Mouse (Mus musculus) lung, embryonic 14.5 days (tissue): ENCODE data around the gene Akr1b3. TPM values are rescaled to one million over a fixed set of nuclear protein-coding genes. Genes with fewer than 3 reads are reported as not detected.
"Not testable (repeated sequence)": the region's sequence is repeated elsewhere in the genome, so short reads cannot be mapped to it uniquely, and the experiment has no call there.

Experiments
- ATAC-seq: fragments of 200-750 bp; cut with Nextera tagmentation; 2 replicates; pipeline ENCODE4 v1.8.0; 2017; ENCODE audit warnings: mild to moderate bottlenecking, moderate TSS enrichment, moderate library complexity; ENCODE audit not compliant: insufficient read depth
- DNase-seq: peaks from one replicate; pipeline ENCODE4 v3.0.0-alpha.2; 2015
- H3K27ac ChIP-seq: fragments of 300-500 bp; sonication (generic); 2 replicates; pipeline ENCODE4 v1.5.1; 2014; ENCODE audit warnings: low read depth, mild to moderate bottlenecking, moderate library complexity
- H3K27me3 ChIP-seq: fragments of 300-500 bp; sonication (generic); 2 replicates; pipeline ENCODE4 v1.6.1; 2014; ENCODE audit warnings: low read length, control low read depth; ENCODE audit not compliant: insufficient read depth
- H3K36me3 ChIP-seq: fragments of 300-500 bp; sonication (generic); 2 replicates; pipeline ENCODE4 v1.6.1; 2014; ENCODE audit warnings: control low read depth; ENCODE audit not compliant: insufficient read depth
- H3K4me1 ChIP-seq: fragments of 300-500 bp; sonication (generic); 2 replicates; pipeline ENCODE4 v1.6.1; 2014; ENCODE audit warnings: antibody characterized with exemption, control low read depth; ENCODE audit not compliant: insufficient read depth
- H3K4me2 ChIP-seq: fragments of 300-500 bp; sonication (generic); 2 replicates; pipeline ENCODE4 v1.6.1; 2014; ENCODE audit warnings: mild to moderate bottlenecking
- H3K4me3 ChIP-seq: fragments of 300-500 bp; sonication (generic); 2 replicates; pipeline ENCODE4 v1.5.1; 2014; ENCODE audit warnings: low read depth, low read length
- H3K9ac ChIP-seq: fragments of 300-500 bp; sonication (generic); 2 replicates; pipeline ENCODE4 v1.6.1; 2014
- H3K9me3 ChIP-seq: fragments of 300-500 bp; sonication (generic); 2 replicates; pipeline ENCODE4 v1.6.1; 2016; ENCODE audit warnings: low read depth, low read length, control low read depth
- CTCF ChIP-seq: IDR thresholded peaks from 2 replicates; pipeline ENCODE4 v1.5.1; 2016; ENCODE audit warnings: antibody characterized with exemption, low read depth
- WGBS: fragments of 180-500 bp; shearing (Covaris S2); extraction: QIAGEN DNeasy Blood & Tissue Kit; methylation state at CpG from one replicate; pipeline ENCODE4 v1.1.7; 2014; 5-methylcytosine and 5-hydroxymethylcytosine counted together
- polyA plus RNA-seq: library from polyadenylated mRNA; unstranded; fragments of >200 nt; fragmentation: Nextera tagmentation; extraction: Ambion mirVana; gene quantifications from 2 replicates; pipeline ENCODE4 v1.2.1, GENCODE M21; 2014

The Akr1b3 gene
- polyA plus RNA-seq, 1 experiment from 2014 or later, result 170 TPM

DNA sequence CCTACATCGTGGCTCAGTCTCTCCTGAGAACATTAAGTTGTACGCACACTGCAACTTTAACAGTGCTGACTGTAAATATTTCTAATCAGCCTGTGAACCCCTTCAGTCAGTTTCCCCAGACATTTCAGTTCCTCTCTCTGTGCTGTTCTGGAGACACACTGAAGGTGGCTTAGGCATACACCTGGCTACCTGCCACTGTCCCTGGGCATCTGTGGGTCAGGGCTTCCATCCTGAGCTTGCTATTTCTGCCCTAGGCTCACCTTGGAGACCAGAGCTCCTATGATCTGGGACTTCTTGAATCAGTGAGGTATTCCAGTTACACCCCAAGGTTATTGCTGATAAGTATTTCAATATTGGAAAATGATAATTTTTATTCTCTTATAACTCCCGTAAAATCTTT, 35.1 kb upstream of the Akr1b3 start:
- no peaks in the 10 kb centered on the region for H3K27me3 ChIP-seq
- no peak overlapping the region for H3K4me2 ChIP-seq
- TF ChIP-seq CTCF, result no peak
- no peak overlapping the region for H3K4me3 ChIP-seq
- DNase-seq (no peak), ATAC-seq (no peak)
- WGBS, result 87% methylated on average over 3 of the region's 3 CpGs
- H3K4me1 ChIP-seq, result peaks cover 13% of the 10 kb centered on the region
- H3K36me3 ChIP-seq, result no peaks in the 10 kb centered on the region
- no peaks in the 10 kb centered on the region for H3K9me3 ChIP-seq
- H3K9ac ChIP-seq, result no peak overlapping the region
- H3K27ac ChIP-seq, result no peak overlapping the region

- ATAC-seq, H3K36me3 ChIP-seq, H3K27me3 ChIP-seq, H3K9me3 ChIP-seq, H3K4me3 ChIP-seq, H3K27ac ChIP-seq, H3K9ac ChIP-seq, H3K4me2 ChIP-seq, DNase-seq: not testable (repeated sequence)
- H3K4me1 ChIP-seq, result peaks cover 13% of the 10 kb centered on the region
- 38% methylated on average over 8 of the region's 10 CpGs for whole genome bisulfite sequencing
Measured at GRCm38 (mm10) chr6:34351481-34351880, 34.2 kb upstream of the Akr1b3 start.

DNA sequence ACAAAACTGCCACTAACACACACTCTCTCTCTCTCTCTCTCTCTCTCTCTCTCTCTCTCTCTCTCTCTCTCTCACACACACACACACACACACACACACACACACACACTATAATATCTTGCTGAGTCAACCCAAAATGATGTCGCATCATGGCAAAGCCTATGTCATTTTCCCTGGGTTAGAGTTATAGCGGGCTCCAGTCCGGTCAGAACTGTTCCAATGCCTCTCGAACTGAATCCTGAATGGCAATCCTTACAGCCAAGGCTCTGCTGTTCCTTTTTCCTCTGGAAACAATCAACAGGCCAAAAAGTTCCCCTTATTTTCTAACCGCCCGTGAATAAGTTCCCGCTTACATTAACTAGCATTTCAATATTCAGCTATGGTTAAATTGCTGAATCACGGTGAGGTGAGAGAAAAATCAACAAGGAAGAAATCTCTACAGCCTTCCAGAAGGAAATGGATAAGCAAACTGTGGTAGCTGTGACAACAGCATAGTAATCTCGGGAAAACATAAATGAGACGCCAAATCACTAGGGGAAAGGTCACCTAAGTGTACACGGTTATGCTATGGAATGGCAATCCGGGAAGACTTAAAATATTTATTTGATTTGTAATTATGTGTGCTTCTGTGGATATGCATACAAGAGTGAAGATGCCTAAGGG, 32.9 kb upstream of the Akr1b3 start:
- DNase-seq, result no peak
- TF ChIP-seq CTCF, result no peak
- H3K9ac ChIP-seq, result no peak overlapping the region
- no peak for ATAC-seq
- H3K36me3 ChIP-seq, result no peaks in the 10 kb centered on the region
- no peak overlapping the region for H3K4me2 ChIP-seq
- peaks cover 17% of the 10 kb centered on the region for H3K4me1 ChIP-seq
- H3K27me3 ChIP-seq, result no peaks in the 10 kb centered on the region
- no peak overlapping the region for H3K27ac ChIP-seq
- no peaks in the 10 kb centered on the region for H3K9me3 ChIP-seq
- 70% methylated on average over 12 of the region's 12 CpGs for WGBS
- H3K4me3 ChIP-seq, result no peak overlapping the region

DNA sequence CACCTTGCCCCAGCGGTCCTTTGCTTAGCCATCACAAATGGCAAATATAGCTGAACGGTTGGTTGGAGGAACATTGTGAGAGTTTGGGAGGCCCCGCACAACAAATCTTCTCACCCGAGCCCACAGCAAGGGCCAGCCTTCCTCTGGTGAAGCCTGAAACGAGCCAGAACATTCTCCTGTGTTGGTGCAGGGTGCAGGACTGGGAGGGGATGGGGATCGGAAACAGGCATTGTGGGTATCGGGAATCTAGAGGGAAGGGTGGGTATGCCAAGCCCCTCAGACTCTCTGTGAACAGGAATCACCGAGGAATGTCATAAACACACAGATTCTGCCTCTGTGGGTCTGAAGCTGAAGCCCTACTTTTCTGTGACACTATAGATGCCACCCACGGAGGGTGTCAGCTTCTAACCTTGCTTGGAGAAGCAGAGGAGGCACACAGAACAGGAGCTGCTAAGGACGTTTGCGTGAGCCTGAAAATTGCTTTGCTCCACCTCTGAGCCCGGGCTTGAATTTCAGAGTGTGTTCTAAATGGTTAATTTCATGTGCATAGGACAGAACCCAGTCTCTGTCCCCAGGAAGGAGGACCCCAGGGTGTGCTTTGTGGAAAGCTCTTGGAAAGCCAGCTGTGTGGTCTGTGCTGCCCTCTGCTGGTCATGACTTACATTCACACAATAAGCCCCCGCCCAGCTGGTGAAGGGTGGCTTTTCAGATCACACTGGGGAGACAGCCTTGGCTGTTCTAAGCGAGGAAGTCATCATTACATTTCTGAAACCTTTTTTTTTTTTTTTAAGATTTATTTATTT, 29.0 kb upstream of the Akr1b3 start:
- Histone ChIP-seq H3K9me3 (no peaks in the 10 kb centered on the region), H3K27ac (no peak overlapping the region), H3K9ac (no peak overlapping the region; the same call in 1 of the 2 replicates), H3K4me3 (no peak overlapping the region), H3K36me3 (no peaks in the 10 kb centered on the region), H3K4me2 (peak overlapping the region; percentile 13; the same call in 1 of the 2 replicates), H3K4me1 (peaks cover 4% of the 10 kb centered on the region; the same call in 1 of the 2 replicates), H3K27me3 (no peaks in the 10 kb centered on the region)
- ATAC-seq (peak; percentile 76), DNase-seq (peak; percentile 92)
- 47% methylated on average over 14 of the region's 14 CpGs for WGBS
- peak; percentile 92 for TF ChIP-seq CTCF

GRCm38 (mm10) chr6:34344935-34345334, 27.7 kb upstream of the Akr1b3 start:
- Histone ChIP-seq H3K4me2 (peak overlapping the region; percentile 19; the same call in 1 of the 2 replicates), H3K4me1 (peaks cover 4% of the 10 kb centered on the region; the same call in 1 of the 2 replicates), H3K9ac (no peak overlapping the region), H3K9me3 (no peaks in the 10 kb centered on the region), H3K4me3 (no peak overlapping the region), H3K36me3 (no peaks in the 10 kb centered on the region), H3K27me3 (no peaks in the 10 kb centered on the region), H3K27ac (no peak overlapping the region)
- WGBS, result 23% methylated on average over 9 of the region's 9 CpGs
- ATAC-seq (no peak), DNase-seq (peak; percentile 64)
- peak; percentile 22; the same call in 1 of the 2 replicates for TF ChIP-seq CTCF

DNA sequence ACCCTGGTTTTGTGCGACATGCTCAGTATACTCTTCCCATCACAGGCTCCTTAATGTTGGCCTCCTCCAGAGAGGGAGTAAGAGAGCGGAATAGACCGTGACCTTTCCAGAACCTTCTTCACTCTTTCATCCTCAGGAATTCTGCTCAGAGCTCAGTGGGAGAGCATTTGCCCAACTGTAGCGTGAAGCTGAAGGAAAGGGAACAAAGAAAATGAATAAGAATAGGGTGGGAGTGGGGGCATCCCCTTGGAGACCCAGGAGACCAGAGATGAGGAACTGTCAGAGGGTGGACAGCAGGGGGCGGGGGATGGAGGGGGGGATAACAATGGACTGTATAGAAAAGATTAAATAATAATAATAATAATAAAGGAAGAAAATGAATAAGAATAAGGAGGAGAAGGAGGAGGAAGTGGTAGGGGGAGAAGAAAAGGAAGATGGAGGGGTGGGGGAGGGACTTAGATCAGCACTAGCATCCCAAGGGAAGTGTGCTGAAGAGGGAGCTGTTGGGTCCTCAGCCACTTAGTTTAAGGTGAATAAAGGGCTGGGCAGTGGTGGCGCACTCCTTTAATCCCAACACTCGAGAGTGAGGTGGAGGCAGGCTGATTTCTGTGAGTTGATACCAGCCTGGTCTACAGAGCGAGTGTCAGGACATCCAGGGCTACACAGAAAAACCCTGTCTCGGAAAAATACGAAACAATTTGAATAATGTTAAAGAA, 27.0 kb upstream of the Akr1b3 start:
- Histone ChIP-seq H3K9me3 (no peaks in the 10 kb centered on the region), H3K4me2 (no peak overlapping the region; the same call in 1 of the 2 replicates), H3K36me3 (no peaks in the 10 kb centered on the region), H3K9ac (no peak overlapping the region), H3K4me1 (peaks cover 4% of the 10 kb centered on the region; the same call in 1 of the 2 replicates), H3K4me3 (no peak overlapping the region), H3K27ac (no peak overlapping the region), H3K27me3 (no peaks in the 10 kb centered on the region)
- no peak for TF ChIP-seq CTCF
- ATAC-seq (no peak), DNase-seq (no peak)
- WGBS, result 61% methylated on average over 10 of the region's 10 CpGs

GRCm38 (mm10) chr6:34343426-34343825, 26.1 kb upstream of the Akr1b3 start:
- TF ChIP-seq CTCF, result no peak

More at GRCm38 (mm10) chr6:34343426-34343825, 26.1 kb upstream of the Akr1b3 start:
- Histone ChIP-seq H3K4me3 (no peak overlapping the region), H3K27ac (no peak overlapping the region), H3K9ac (no peak overlapping the region), H3K4me2 (no peak overlapping the region), H3K27me3 (no peaks in the 10 kb centered on the region), H3K9me3 (no peaks in the 10 kb centered on the region), H3K4me1 (peaks cover 4% of the 10 kb centered on the region; the same call in 1 of the 2 replicates), H3K36me3 (no peaks in the 10 kb centered on the region)
- no peak for DNase-seq
- no peak for ATAC-seq
- WGBS, result 80% methylated on average over 6 of the region's 6 CpGs
